Mouse (Mus musculus): Measurements from ENCODE around the gene St3gal5.

Gene St3gal5

DNA sequence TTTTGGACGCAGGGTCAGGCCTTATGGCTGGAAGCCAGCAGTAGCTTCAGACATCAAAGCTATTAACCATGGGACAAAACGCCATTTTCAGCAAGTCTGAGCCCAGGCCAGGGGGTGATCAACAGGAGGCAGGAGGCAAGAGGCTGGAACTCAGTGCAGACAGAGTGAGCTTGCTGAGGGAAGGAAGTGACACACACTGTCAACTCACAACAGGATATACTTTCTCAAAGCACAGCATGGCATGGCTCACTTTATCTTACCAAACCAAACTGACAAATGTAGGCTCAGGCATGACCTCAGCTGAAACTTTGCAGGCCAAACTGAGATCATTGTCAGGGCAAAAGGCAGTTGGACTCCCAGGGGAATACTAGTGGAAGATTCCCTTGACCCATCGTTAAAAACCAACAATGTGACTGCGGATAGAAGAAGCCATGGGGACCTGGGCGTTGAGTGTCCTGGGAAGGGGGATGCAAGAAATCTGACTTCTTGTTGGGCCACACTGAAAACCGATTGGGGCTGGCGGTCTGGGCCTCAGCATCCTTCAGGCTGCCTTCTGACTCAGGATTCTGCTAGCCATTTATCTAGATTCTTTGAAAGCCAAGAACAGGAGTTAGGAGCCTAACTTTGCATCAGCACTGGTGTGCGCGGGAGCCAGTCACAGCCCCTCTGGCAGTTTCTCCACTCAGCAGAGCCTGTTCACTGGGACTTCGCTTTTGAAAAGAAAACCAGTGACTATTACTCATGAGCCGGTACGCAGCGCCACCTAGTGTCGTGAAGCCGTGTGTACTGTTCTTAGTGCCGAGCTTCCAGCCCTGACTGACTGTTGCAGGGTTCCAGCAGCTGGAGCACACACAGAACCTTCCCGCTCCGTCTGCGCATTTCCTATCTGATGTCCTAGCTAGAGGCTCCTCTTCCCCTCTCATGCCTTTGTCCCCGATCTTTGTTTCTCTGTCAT lies 67.2 kb downstream of the St3gal5 start:
- peak; percentile 93 to 94 for DNase-seq

DNA sequence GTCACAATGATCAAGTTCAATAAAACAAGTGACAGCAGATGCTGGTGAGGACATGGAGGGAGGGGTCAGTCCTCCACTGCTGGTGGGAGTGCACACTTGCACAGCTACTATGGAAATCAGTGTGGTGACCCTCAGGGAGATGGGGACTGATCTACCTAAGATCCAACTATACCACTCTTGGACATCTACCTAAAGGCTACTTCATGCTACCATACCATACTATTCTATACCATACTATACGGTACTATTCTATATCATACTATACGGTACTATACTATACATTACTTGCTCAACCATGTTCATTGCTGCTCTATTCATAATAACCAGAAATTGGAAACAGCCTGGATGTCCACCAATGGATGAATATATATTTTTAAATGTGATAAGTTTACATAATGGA lies 68.5 kb downstream of the St3gal5 start:
- no peak for DNase-seq

DNA sequence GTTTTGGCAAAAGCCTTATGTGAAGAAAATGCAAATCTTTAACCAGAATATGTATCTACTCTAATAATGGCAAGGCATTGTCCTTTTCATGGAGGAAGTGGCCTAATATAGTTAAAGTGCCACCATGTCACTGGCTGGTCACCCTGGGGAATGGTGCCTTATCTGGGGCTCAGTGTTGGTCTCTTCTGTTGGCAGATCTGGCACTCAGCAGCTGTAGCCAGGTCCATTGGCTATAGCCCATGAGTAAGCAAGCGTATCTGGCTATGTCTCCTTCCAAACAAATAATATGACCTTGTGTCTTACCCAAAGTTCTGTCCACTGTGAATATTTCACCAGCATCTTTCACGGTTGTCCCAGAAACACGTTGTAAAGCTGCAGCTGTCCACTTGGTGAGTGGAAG lies 74.0 kb downstream of the St3gal5 start:
- no peak for DNase-seq

DNA sequence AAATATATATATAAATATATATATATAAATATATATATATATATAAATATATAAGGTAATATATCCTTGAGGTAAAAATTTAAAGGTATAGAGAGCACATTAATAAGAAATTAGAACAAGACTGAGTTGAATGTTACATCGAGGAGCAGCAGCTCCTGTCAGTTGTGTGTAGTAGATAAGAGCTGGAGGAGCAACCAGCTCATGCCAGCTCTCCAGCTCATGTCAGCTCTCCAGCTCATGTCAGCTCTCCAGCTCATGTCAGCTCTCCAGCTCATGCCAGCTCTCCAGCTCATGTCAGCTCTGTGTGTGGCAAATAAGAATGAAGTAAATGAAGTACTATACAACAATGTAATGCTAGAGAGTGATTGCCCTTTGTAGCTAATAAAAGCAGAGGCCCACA lies 76.0 kb downstream of the St3gal5 start:
- no peak for DNase-seq

DNA sequence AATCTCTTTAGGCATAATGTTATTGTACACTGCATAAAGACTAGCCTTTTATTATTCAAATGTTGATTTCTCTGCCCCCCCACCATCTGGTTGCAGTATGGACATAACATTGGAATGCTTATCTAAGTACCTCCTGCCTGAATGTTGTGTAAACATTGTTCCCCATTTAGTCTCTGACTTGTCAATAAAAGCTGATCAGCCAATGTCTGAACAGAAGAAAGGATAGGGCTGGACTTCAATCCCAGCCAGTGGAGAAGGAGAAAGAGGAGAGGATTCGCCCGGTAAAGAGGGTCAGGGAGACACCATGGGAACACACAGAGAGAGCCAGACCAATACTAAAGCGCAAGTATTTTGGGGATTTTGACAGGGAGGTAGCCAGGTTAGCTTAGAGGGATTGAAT lies 78.0 kb downstream of the St3gal5 start:
- DNase-seq: no peak

DNA sequence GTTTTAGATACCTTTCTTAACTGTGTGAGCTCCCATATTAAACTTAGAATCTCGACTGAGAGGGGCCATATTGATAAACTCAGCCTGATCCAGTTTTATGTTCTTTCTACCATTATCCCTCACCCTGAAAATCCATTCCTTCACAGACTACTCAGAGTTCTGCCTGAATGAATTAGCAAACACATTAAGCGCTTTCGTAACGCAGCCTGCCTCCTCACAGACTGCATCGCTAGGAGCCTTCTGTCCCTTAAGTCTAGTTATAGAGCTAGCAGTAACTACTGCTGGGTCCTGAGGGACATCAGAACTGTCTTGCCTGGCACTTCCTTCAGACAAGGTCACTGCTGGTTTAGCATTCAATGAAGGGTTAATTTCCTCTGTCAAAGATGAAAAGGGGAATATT lies 78.6 kb downstream of the St3gal5 start:
- DNase-seq: no peak

DNA sequence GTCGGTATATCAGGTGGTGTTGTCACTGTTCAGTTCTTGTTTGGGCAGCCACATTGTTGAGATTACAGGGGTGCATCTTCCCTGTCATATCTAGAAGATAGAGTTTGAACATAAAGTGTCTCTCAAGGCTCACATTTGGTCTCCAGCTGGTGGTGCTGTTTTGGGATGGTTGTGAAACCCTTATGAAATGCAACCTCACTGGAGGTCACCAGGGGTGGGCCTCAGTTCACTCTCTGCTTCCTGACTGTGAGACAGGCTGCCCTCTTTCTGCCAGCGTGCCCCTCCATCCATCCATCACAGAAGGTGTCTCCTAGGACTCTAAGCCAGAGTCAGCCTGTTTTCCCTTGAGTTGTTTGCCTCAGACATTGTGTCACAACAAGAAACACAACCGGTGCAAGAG lies 80.0 kb downstream of the St3gal5 start:
- no peak for DNase-seq

DNA sequence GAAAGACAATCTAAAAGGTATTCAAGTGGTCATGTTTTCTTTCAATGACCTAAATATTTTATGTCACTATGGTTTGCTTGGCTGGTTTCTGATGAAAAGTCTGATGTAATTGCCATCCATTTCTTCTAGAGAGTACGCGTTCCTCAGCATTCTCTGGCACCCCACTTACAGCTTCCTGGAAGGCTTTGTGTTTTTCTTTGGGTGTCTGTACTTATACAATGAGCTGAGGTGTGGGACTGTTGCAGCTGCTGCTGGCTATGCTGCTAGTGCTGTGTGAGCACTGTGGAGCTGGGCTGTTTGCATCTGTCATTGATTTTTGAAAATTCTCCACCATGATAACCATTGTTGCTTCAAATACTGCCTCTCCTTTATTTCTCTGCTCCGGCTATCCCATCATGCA lies 81.6 kb downstream of the St3gal5 start:
- DNase-seq: no peak

DNA sequence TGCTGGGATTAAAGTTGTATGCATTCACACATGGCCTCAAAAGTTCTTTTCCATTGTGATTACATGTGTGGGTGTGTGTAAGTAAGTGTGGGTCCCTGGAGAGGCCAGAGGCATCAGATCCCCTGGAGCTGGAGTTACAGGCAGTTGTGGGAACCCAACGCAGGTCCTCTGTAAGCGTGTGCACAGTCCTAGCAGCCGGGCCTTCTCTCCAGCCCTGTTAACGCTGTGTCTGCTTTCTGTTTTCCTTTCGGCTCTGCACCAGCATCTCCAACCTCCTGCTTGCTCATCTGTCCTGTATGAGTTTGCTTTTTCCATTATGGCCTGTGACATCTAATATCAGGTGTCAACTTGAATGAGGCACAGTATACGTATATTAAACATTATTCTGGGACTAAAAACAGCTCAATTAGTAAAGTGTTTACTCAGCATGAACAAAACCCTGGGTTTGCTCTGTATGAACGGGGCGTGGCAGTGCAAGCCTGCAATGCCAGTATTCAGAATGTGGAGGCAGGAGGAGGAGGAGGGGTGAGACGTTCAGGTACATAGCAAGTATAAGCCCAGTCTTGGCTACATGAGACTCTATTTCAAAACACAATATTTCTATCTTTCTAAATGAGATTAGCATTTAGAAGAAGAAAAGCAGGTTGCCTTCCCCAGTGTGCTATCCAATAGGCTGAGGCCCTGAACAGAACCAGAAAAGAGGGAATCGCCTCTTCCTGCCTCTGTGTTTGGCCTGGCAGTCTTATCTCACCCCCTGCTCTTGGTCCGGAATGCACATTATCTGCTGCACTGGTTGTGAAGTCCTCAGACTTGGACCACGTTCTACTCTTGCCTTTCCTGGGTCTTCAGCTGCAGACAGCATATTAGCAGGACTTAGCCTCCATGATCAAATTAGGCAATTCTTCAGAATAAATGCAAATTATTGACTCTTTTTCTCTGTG lies 82.4 kb downstream of the St3gal5 start:
- DNase-seq: no peak

DNA sequence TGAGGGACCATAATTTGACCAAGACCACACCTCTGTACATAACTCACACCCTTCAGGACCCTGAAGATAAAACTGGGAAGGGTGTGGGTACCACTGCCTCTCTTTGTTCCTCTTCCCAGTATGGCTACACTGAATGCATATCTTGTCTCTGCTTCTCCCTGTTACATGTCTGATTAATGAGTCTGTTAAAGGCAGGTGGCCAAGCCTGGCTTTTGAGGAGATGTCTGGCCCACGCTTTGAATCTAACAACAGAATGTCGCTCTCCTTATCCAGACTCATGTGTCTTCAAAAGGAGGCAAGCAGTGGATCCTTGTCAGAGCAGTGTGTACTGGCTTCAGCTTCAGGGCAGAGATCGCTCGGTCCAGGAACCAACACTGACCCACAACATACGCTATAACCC lies 87.2 kb downstream of the St3gal5 start:
- no peak for DNase-seq

DNA sequence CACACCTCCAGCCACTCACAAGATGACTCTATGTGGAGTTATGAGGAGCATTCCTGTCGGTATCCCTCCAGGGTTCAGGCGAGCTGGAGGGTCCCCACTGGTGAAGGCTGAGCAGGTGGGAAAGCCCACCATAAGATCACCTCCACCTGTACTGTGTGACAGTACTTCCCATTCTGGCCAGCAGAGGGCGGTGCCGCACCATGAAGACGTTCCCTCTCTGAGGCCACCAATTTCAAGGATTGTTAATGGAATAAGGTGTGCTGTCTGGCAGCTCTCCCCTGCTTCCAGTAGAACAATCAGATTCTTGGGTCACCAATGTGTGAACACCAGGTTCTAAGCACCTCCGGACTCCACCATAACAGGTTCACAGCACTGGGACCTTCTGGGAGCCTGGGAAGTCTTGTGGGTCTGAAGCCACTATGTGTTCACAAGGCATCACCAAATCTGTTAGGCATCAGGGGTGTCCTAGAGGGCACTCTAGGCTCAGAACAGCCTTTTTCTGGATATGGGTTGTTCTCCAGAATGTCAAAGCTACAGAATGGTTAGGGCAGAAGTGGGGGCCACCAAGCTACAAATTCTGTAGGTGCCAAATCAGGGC lies 88.6 kb downstream of the St3gal5 start:
- DNase-seq: peak; percentile 95 to 98

DNA sequence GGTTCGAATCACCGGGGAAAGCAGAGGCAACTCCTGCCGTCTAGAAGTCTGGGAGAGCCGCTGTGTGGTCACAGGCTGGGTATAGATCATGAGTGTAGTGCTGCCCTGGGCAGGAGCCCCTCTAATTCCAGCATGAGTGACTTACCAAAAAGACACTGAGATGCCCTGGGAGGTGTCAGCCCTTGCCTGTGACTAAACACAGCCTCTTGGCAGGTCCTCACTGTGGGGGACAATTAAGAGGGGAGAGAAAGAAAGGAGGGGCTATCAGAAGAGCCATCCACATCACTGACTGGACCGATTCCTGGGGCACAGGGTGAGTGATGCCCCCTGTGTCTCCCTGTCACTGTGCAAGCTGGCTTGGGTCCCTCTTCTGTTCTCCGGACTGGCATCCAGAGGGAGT lies 89.4 kb downstream of the St3gal5 start:
- DNase-seq: peak in 1 of 2 experiments; percentile 14

DNA sequence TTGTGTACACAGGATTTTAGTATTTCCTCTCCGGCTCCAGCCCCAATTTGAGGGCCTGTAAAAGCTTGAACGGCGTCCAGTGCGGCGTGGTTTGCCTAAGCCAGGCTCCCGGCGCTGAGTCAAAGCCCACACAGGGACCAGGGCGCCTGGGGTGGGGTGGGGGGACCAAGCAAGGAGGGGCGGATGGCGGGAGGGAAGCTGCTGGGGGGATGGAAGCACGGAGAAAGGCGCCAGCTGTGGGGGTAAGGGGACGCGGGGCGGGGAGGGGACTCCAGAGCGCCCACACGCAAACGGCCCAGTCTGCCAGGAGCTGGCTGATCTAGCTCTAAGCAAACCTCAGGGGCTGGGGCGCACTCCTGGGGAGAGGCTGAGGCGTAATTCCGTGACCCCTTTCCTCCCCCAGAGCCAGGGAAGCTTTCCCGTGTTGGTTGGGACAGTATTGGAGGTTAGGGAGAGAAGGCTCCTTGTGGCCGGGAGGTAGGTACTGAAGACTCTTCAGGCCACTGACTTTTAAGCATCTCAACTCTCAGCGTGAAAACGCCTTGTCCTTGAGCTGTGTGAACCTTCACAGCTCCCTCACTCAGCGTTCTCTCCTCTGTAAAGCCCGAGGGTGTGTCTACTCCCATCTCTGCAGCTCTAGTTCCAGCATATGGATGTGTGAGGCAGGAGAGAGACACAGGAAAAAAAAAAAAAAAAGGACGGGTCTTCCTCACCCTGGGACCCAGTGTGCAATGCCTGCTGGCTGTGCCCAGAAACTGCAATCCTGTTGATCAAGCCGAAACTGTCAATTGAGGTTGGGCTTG lies 91.9 kb downstream of the St3gal5 start:
- DNase-seq: peak in 1 of 2 experiments; percentile 50

DNA sequence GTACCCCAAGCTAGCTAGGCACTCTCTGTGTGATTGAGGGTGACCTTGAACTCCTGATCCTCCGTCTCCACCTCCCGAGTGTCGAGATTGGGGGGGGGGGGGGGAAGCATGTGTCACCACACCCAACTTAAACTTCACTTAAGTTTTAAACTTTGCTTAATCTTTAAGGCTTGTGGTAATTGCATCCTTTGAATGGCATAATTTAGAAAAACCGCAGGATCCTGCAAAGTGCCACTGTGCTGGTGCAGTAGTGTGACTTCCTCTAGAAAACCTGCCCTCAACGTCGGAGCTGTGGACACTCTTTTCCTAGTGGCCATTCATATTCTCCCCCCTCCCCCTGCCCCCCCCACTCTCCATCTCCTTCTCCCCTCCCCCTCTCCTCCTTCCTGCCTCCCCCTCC lies 92.7 kb downstream of the St3gal5 start:
- DNase-seq: no peak

DNA sequence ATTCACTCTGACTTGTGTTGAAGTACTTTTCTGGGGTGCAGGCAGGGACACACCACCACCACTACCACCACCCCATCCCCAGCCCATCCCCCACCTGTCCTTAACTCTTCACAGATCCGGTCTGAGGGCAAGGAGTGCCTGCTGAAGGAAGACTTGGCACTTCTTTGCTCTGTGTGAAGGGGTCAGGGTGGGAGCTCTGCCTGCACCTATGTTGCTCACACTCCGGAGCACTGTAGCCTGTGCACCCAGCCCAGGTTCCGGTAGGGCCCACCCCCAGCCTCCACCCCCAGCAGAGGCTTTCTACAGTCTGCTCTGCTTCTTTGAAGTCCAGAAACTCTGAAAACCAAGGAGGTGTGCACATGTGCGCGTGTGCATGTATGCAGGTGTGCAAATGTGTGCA lies 93.2 kb downstream of the St3gal5 start:
- DNase-seq: no peak

DNA sequence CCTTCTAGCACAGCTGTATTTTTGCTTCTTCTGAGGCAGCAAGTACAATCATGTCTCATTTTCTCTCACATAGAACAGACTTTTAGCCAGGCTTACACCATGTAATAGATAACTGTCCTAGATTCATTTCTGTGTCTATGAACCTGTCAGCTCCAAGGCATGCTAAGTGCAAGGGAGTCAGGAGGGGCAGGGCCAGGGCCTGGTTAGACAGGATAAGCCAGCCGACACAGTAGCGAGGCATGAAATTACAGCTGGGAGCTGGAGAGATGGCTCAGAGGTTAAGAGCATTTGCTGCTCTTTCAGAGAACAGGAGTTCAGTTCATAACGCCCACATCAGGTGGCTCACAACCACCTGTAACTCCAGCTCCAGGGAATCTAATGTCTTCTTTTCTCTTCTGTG lies 99.3 kb downstream of the St3gal5 start:
- DNase-seq: no peak

DNA sequence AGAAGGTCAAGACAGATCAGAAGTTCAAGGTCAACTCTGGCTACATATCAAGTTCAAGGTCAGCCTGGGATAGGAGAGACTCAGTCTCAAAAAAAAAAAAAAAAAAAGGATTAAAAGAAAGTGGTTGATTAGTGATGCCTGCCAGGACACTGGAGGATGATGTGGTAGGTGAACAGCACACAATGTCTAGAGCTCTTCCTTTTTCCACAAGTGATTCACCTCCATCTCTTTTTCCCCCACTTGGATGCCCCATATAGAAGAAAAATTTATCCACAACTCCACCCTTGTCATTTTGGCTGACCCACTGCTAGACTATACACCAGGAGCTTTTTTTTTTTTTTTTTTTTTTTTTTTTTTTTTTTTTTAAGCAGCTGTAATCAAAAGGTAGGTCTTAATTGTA lies 100.1 kb downstream of the St3gal5 start:
- no peak for DNase-seq

DNA sequence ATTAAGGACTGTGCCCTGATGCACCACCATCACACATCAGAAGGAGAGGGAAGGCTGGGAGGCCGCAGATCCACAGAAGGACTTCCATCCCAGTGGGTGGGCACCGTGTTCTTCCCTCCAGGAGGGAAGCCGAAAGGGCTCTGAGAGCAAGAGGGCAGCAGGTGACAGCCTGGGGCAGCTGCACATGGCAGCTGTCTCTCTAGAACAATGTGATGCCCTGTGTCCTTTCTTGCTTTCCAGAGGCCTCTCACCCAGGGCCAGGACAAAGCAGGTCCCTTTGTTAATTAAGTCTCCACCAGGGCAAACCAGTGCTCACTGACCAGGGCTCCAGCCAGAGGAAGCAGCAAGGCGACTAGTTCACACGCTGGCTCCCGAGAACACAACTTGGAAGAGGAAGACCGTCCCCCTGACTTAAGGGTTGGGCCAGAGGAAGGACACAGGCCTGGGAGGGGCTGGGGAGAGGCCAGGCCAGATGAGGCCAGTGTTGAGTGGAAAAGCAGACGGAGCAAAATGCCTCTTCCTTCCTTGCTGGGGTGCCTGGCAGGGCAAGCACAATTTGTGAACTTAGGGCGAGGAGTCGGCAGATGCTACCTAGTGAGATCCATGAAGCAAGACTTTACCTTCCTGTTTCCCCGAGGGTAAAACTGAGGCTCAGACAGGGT lies 103.3 kb downstream of the St3gal5 start:
- DNase-seq: no peak

DNA sequence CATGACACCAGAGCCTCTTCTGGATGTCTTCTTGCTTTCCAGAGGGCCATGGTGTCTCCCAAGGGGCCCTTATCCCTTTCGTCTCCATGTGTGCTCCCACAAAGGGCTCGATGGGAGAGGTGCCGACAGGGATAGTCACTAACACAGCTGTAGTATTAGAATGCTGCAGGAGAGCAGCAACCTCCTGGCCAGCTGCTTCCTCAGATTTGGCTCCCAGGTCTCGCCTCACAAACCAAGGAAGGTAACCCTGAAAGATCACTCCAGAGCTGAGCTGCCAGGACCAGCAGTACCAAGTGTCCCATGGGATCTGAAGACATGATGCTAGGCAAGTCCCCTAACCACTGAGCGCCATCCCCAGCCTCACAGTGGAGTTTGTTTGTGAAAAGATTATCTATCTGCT lies 105.3 kb downstream of the St3gal5 start:
- no peak for DNase-seq

DNA sequence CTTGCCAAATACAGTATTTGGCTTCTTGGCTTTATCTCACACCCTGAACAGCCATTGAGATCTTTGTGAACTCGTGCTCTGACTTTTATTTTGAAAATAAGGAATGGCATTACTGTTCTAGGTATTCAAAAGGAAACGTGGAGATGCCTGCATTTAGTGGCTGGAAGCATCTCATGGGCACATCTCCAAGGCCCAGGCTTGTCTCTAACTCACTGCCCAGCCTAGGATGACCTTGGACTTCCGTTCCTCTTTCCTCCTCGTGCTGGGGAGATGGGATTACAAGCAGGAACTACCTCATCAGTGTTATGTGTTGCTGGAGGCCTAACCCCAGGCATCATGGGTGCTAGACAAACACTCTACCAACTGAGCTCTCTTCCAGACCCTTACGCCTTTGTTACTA lies 105.9 kb downstream of the St3gal5 start:
- no peak for DNase-seq

Data from cerebellum, postnatal 14 days (tissue).